Mouse (Mus musculus): ENCODE results near the gene Olfr508. TPM values are rescaled to one million over a fixed set of nuclear protein-coding genes. Genes with fewer than 3 reads are reported as not detected.

The Olfr508 gene
- polyA plus RNA-seq (2014; fragmentation: Illumina TruSeq; extraction: RNeasy Lipid Tissue Mini Kit (QIAGEN cat#74804); ENCODE audit: low replicate concordance): not detected

DNA sequence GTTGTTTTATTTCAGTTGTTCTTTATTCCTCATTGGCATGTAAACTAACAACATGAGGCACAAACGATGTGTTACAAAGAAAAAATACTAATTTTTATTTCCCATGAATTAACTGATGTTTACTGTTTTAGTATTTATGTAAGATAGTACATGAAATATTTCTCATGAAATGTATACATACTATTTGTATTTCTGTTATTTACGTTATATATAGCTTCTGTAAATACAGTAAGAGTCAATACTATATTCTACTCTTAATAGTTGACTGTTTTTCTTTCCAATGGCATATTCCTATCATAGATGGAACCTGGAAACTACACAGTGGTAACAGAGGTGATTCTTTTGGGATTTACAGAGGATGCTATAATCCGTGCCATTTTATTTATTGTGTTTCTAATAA is at the start of gene Olfr508:
Olfr508 (plus strand) TSS at position 301 of the 400 bp plus-strand sequence.

DNA sequence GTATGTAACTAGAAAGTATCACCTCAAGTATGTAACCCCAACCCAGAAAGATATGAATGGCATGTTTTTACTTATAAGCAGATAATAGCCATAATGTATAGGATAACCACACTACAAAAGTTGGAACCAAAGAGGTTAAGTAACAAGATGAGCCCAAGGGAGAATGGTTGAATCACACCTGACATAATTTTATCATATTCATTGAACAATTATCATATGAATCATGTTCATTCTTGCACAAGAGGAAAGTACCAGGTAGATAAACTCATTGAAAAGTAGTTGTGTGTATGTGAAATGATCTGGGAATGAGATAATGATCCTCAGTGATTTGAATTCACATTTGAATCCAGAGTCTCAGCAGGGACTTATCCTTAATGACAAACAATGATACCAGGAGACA is 19.3 kb upstream of the Olfr508 start, which contains the start of gene Olfr506:
Olfr506 (plus strand) TSS at position 301 of the 400 bp plus-strand sequence.

DNA sequence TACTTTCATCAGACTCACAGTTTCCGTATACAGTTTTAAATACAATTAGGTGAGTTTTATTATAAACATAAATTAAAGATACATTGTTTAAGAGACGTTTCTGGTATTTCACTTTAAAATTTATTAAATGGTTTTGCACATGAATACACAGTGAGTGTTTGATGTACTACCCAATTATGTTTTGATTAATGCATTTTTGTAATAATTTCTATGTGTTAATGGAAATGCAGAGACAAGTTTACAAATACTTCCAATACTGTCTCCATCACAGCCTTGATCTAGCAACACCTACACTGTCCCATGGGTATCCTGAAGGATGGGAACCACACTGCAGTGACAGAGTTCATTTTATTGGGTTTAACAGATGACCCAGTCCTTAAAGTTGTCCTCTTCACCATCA is 8.3 kb upstream of the Olfr508 start, which contains the start of gene Olfr507:
Olfr507 (plus strand) TSS at position 301 of the 400 bp plus-strand sequence.

DNA sequence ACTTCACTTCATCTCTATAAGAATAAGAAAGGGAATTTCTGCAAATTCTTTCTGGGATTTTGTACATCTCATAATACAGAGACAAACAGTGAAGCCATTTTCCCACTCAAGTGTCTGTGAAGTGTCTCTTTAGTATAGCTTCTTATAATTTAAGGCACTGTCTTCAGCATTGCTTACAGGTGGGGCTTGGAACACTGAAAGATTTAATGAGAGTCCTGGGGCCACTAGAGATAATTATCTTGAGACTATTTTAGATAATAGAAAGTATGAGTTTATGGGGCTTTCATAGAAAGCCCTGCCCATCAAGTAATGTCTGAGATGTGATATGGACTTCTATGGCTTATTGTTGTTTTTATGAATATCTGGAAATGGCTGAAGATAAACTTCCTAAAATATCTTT is 22.0 kb downstream of the Olfr508 start, which contains the start of gene Olfr509:
Olfr509 (minus strand) TSS at position 101 of the 400 bp plus-strand sequence.

DNA sequence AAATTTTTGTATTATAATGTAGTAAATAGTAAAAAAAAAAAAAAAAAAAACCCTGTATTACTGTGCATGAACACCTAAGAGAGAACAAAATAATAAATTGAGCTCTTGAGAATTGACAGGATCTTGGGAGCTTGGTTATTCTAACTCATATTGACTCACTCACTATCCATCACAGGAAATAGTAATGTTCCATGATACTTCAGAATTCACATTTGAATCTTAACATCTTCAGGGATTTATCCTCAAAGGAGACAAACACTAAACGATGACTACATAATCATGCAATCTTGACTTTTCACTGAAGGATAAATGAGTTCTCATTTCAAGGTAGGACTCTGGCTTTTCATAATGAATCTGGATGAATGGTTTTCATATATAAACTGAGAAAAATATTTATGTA is 36.3 kb downstream of the Olfr508 start, which contains the start of gene Olfr510:
Olfr510 (plus strand) TSS at position 301 of the 400 bp plus-strand sequence.

Other genes starting within 250 kb of the Olfr508 start
- gene Olfr495, start 236.8 kb upstream of the Olfr508 start, polyA plus RNA-seq (2014; fragmentation: Illumina TruSeq; extraction: RNeasy Lipid Tissue Mini Kit (QIAGEN cat#74804); ENCODE audit: low replicate concordance): not detected
- not detected for gene Olfr497, start 209.6 kb upstream of the Olfr508 start, polyA plus RNA-seq (2014; fragmentation: Illumina TruSeq; extraction: RNeasy Lipid Tissue Mini Kit (QIAGEN cat#74804); ENCODE audit: low replicate concordance)
- gene Olfr498, start 164.7 kb upstream of the Olfr508 start, polyA plus RNA-seq (2014; fragmentation: Illumina TruSeq; extraction: RNeasy Lipid Tissue Mini Kit (QIAGEN cat#74804); ENCODE audit: low replicate concordance): not detected
- gene Olfr502, start 104.9 kb upstream of the Olfr508 start, polyA plus RNA-seq (2014; fragmentation: Illumina TruSeq; extraction: RNeasy Lipid Tissue Mini Kit (QIAGEN cat#74804); ENCODE audit: low replicate concordance): not detected
- gene Olfr503, start 85.5 kb upstream of the Olfr508 start, polyA plus RNA-seq (2014; fragmentation: Illumina TruSeq; extraction: RNeasy Lipid Tissue Mini Kit (QIAGEN cat#74804); ENCODE audit: low replicate concordance): not detected
- not detected for gene Olfr504, start 64.2 kb upstream of the Olfr508 start, polyA plus RNA-seq (2014; fragmentation: Illumina TruSeq; extraction: RNeasy Lipid Tissue Mini Kit (QIAGEN cat#74804); ENCODE audit: low replicate concordance)
- gene Olfr506, start 19.2 kb upstream of the Olfr508 start, polyA plus RNA-seq (2014; fragmentation: Illumina TruSeq; extraction: RNeasy Lipid Tissue Mini Kit (QIAGEN cat#74804); ENCODE audit: low replicate concordance): not detected
- not detected for gene Olfr507, start 8.2 kb upstream of the Olfr508 start, polyA plus RNA-seq (2014; fragmentation: Illumina TruSeq; extraction: RNeasy Lipid Tissue Mini Kit (QIAGEN cat#74804); ENCODE audit: low replicate concordance)
- not detected for gene Olfr509, start 21.9 kb downstream of the Olfr508 start, polyA plus RNA-seq (2014; fragmentation: Illumina TruSeq; extraction: RNeasy Lipid Tissue Mini Kit (QIAGEN cat#74804); ENCODE audit: low replicate concordance)
- not detected for gene Olfr510, start 36.4 kb downstream of the Olfr508 start, polyA plus RNA-seq (2014; fragmentation: Illumina TruSeq; extraction: RNeasy Lipid Tissue Mini Kit (QIAGEN cat#74804); ENCODE audit: low replicate concordance)
- gene Olfr512, start 83.3 kb downstream of the Olfr508 start, polyA plus RNA-seq (2014; fragmentation: Illumina TruSeq; extraction: RNeasy Lipid Tissue Mini Kit (QIAGEN cat#74804); ENCODE audit: low replicate concordance): not detected
- not detected for gene Olfr513, start 121.0 kb downstream of the Olfr508 start, polyA plus RNA-seq (2014; fragmentation: Illumina TruSeq; extraction: RNeasy Lipid Tissue Mini Kit (QIAGEN cat#74804); ENCODE audit: low replicate concordance)
- gene Olfr514, start 196.0 kb downstream of the Olfr508 start, polyA plus RNA-seq (2014; fragmentation: Illumina TruSeq; extraction: RNeasy Lipid Tissue Mini Kit (QIAGEN cat#74804); ENCODE audit: low replicate concordance): not detected
- not detected for gene Olfr516, start 220.5 kb downstream of the Olfr508 start, polyA plus RNA-seq (2014; fragmentation: Illumina TruSeq; extraction: RNeasy Lipid Tissue Mini Kit (QIAGEN cat#74804); ENCODE audit: low replicate concordance)
- not detected for gene Olfr517, start 242.4 kb downstream of the Olfr508 start, polyA plus RNA-seq (2014; fragmentation: Illumina TruSeq; extraction: RNeasy Lipid Tissue Mini Kit (QIAGEN cat#74804); ENCODE audit: low replicate concordance)

Measured in small intestine, adult 10 weeks (tissue).